Mouse (Mus musculus) CH12.LX (cell line): ENCODE measurements around the gene Prkcb.

Experiments
- CHD2 ChIP-seq: IDR thresholded peaks from 2 replicates; pipeline ENCODE4 v1.6.1; 2011; ENCODE audit warnings: low read length, improper control_type of control experiment
- CTCF ChIP-seq, 2 experiments: IDR thresholded peaks in 1 of 2; conservative IDR thresholded peaks in 1 of 2; 2 replicates each; pipeline ENCODE4 v1.5.1; 2011 to 2012; ENCODE audit warnings: low read depth in 2 of 2, low read length in 2 of 2, improper control_type of control experiment in 1 of 2, inconsistent platforms in 1 of 2, mild to moderate bottlenecking in 1 of 2, moderate library complexity in 1 of 2
- E2F4 ChIP-seq: IDR thresholded peaks from 2 replicates; pipeline ENCODE4 v1.6.1; 2011; ENCODE audit warnings: low read depth, low read length, improper control_type of control experiment; ENCODE audit not compliant: insufficient replicate concordance
- EP300 ChIP-seq: IDR thresholded peaks from 2 replicates; pipeline ENCODE4 v1.6.1; 2011; ENCODE audit warnings: low read length, improper control_type of control experiment
- JUND ChIP-seq: conservative IDR thresholded peaks from 2 replicates; pipeline ENCODE4 v1.6.1; 2011; ENCODE audit warnings: low read depth, low read length, improper control_type of control experiment
- KAT2A ChIP-seq: IDR thresholded peaks from 2 replicates; pipeline ENCODE4 v1.6.1; 2012; ENCODE audit warnings: low read length, improper control_type of control experiment, inconsistent platforms; ENCODE audit not compliant: insufficient replicate concordance
- MAX ChIP-seq: IDR thresholded peaks from 2 replicates; pipeline ENCODE4 v1.6.1; 2011; ENCODE audit warnings: low read length, improper control_type of control experiment
- POLR2A ChIP-seq: IDR thresholded peaks from 2 replicates; pipeline ENCODE4 v1.6.1; 2011; ENCODE audit warnings: low read depth, mild to moderate bottlenecking, improper control_type of control experiment, low read length
- SMC3 ChIP-seq: IDR thresholded peaks from 2 replicates; pipeline ENCODE4 v1.6.1; 2011; ENCODE audit warnings: low read depth, low read length, improper control_type of control experiment
- TCF12 ChIP-seq: IDR thresholded peaks from 2 replicates; pipeline ENCODE4 v1.6.1; 2014; ENCODE audit warnings: low read depth, mild to moderate bottlenecking, inconsistent platforms, low read length, improper control_type of control experiment

- no peak for TF ChIP-seq SMC3
- no peak for TF ChIP-seq CTCF (conservative IDR thresholded peaks at IDR 0.05 in 1 of 2, IDR thresholded peaks at IDR 0.05 in 1 of 2; ENCODE audit: low read depth in 2 of 2, low read length in 2 of 2)
- no peak for TF ChIP-seq POLR2A
- no peak for TF ChIP-seq EP300
- TF ChIP-seq KAT2A = no peak
- TF ChIP-seq CHD2 = no peak
- TF ChIP-seq MAX = no peak
- TF ChIP-seq TCF12 = no peak
- TF ChIP-seq JUND = no peak
- no peak for TF ChIP-seq E2F4
These were observed 199.5 kb downstream of the Prkcb start for GRCm38 (mm10) chr7:122487929-122488571.
